Mouse (Mus musculus) adrenal gland, adult 18-20 months (tissue): Measurements from ENCODE around the gene Mgat2. TPM values are rescaled to one million over a fixed set of nuclear protein-coding genes. Genes with fewer than 3 reads are reported as not detected.

Experiments used
- DNase-seq, 2 experiments: peaks; one replicate each; pipeline ENCODE4 v3.0.0; 2021 to 2022; ENCODE audit warnings: low spot score in 2 of 2
- total RNA-seq, 2 experiments: library from RNA; stranded (reverse); gene quantifications; 1 replicate in 1 of 2; 2 replicates in 1 of 2; pipeline ENCODE4 v1.2.3; 2021

The Mgat2 gene
- total RNA-seq, 2 experiments from 2014 or later, result 43.1 to 62.8 TPM

GRCm38 (mm10) chr12:69175975-69176374 lies 8.0 kb upstream of the Mgat2 start:
- DNase-seq, result no peak

- no peak for DNase-seq
Measured at GRCm38 (mm10) chr12:69177526-69177925, 6.4 kb upstream of the Mgat2 start.

GRCm38 (mm10) chr12:69179371-69179770 lies 4.6 kb upstream of the Mgat2 start:
- DNase-seq, result no peak

GRCm38 (mm10) chr12:69181800-69182199 lies 2.2 kb upstream of the Mgat2 start:
- no peak for DNase-seq

- DNase-seq, result peak; percentile 58 to 67
Measured at GRCm38 (mm10) chr12:69184342-69185295, 662 bp downstream of the Mgat2 start.

GRCm38 (mm10) chr12:69185371-69185770 lies 1.4 kb downstream of the Mgat2 start:
- no peak for DNase-seq

GRCm38 (mm10) chr12:69186811-69187471 lies 3.0 kb downstream of the Mgat2 start:
- no peak for DNase-seq

- DNase-seq, result no peak
Measured at GRCm38 (mm10) chr12:69190074-69190473, 6.1 kb downstream of the Mgat2 start.

- no peak for DNase-seq
Measured at GRCm38 (mm10) chr12:69190522-69190921, 6.6 kb downstream of the Mgat2 start.

- no peak for DNase-seq
Measured at GRCm38 (mm10) chr12:69191396-69191795, 7.4 kb downstream of the Mgat2 start.

GRCm38 (mm10) chr12:69192637-69193036 lies 8.7 kb downstream of the Mgat2 start:
- no peak for DNase-seq

- peak; percentile 65 to 74 for DNase-seq
Measured at GRCm38 (mm10) chr12:69196444-69197377, 12.8 kb downstream of the Mgat2 start, which contains the start of gene Gm49383. Gm49383 (minus strand) TSS chr12:69197104.

GRCm38 (mm10) chr12:69197378-69198163 lies 13.6 kb downstream of the Mgat2 start:
- peak; percentile 56 to 63 for DNase-seq

- peak; percentile 61 to 74 for DNase-seq
Measured at GRCm38 (mm10) chr12:69198164-69198535, 14.2 kb downstream of the Mgat2 start, which contains the start of gene Dnaaf2. Dnaaf2 (minus strand) TSS chr12:69198429.

GRCm38 (mm10) chr12:69198985-69199384 lies 15.0 kb downstream of the Mgat2 start:
- no peak for DNase-seq

GRCm38 (mm10) chr12:69204052-69204833 lies 20.3 kb downstream of the Mgat2 start, which contains the start of gene Gm49384:
Gm49384 (minus strand) TSS chr12:69204267.
- DNase-seq, result no peak

- DNase-seq, result no peak
Measured at GRCm38 (mm10) chr12:69207396-69207795, 23.4 kb downstream of the Mgat2 start.

GRCm38 (mm10) chr12:69207926-69208325 lies 24.0 kb downstream of the Mgat2 start:
- DNase-seq, result no peak

- DNase-seq, result no peak
Measured at GRCm38 (mm10) chr12:69208520-69208919, 24.6 kb downstream of the Mgat2 start.
